Mouse (Mus musculus): Measurements from ENCODE around the gene Fbxo36. TPM values are rescaled to one million over a fixed set of nuclear protein-coding genes. Genes with fewer than 3 reads are reported as not detected.
A peak's percentile ranks its signal among the peaks of the same experiment; 100 is the strongest.

Fbxo36 gene
- polyA plus RNA-seq, 1 experiment from 2014 or later: 9.8 TPM

DNA sequence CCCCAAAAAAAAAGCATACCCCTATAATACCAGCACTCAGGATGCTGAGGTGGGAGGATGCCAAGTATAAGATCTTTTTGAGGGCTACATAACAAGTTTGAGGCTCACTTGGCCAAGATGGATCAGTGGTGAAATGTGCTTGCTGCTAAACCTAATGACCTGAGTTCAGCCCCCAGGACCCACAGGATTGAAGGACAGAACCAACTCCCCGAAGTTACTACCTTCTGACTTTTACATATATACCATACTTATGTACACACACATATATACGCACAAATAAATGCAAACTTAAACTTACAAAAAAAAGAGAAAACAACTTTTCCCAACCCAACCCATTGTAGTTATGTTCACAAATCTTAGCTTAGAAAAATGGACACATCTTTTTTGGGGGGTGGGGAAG, 3.7 kb downstream of the Fbxo36 start:
- H3K9me3 ChIP-seq (replicated peaks): no peaks in the 10 kb centered on the region

DNA sequence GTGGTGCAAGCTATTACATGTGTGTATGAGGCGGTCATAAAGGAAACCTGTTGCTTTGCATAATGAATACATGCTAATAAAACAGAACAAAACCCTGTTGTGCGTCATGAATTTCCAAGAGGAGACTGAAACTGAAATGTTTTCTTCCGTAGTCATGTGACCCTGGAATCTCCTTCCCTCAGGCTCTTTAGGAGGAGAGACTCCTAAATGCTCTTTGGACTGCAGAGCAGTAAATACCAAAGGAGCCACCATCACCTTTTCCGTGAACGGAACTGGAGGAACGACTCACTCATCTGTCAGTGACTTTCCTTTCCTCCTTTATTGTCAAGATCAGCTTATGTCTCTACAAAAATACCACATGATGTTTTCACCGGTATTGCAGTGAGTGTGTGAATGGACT, 8.1 kb downstream of the Fbxo36 start:
- H3K4me3 ChIP-seq: no peak overlapping the region
- H3K36me3 ChIP-seq: peaks cover 30% of the 10 kb centered on the region
- H3K9me3 ChIP-seq (replicated peaks): no peaks in the 10 kb centered on the region
- WGBS: 91% methylated on average over 7 of the region's 7 CpGs
- no peak overlapping the region for H3K27ac ChIP-seq (replicated peaks)
- no peak for DNase-seq (ENCODE audit: low spot score)
- H3K4me1 ChIP-seq: peaks cover 15% of the 10 kb centered on the region
- no peaks in the 10 kb centered on the region for H3K27me3 ChIP-seq (ENCODE audit: low read depth, poor library complexity, severe bottlenecking)

More for the DNA sequence above, 3.7 kb downstream of the Fbxo36 start:
- Histone ChIP-seq H3K4me1 (peaks cover 9% of the 10 kb centered on the region), H3K36me3 (peaks cover 22% of the 10 kb centered on the region), H3K27ac (replicated peaks) (no peak overlapping the region), H3K4me3 (no peak overlapping the region), H3K27me3 (ENCODE audit: low read depth, poor library complexity, severe bottlenecking) (no peaks in the 10 kb centered on the region)
- WGBS: 97% methylated on average over 2 of the region's 2 CpGs
- DNase-seq (ENCODE audit: low spot score): no peak

DNA sequence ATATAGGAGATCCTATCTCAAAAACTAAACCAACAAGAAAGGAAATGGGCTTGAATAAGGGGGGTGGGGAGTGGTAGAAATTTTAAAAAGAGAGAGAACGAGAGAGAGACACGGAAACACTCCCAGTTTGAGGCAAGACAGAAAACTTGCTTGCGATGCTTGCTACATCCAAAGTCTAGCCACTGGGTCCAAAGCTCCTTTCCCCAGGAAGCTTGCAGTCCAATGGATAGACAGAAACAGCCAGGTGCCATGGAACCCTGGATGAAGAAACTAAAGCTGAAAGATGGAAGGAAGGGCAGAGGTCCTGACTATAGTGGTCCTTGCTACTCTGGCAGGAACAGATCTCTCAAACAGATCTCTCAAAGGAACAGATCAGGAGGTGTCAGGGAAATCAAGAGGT, 8.7 kb downstream of the Fbxo36 start:
- H3K9me3 ChIP-seq (replicated peaks): no peaks in the 10 kb centered on the region
- H3K4me3 ChIP-seq: no peak overlapping the region
- DNase-seq (ENCODE audit: low spot score): no peak
- peaks cover 15% of the 10 kb centered on the region for H3K4me1 ChIP-seq
- H3K27ac ChIP-seq (replicated peaks): no peak overlapping the region
- H3K27me3 ChIP-seq (ENCODE audit: low read depth, poor library complexity, severe bottlenecking): no peaks in the 10 kb centered on the region
- WGBS: 93% methylated on average over 3 of the region's 3 CpGs
- H3K36me3 ChIP-seq: peaks cover 24% of the 10 kb centered on the region

DNA sequence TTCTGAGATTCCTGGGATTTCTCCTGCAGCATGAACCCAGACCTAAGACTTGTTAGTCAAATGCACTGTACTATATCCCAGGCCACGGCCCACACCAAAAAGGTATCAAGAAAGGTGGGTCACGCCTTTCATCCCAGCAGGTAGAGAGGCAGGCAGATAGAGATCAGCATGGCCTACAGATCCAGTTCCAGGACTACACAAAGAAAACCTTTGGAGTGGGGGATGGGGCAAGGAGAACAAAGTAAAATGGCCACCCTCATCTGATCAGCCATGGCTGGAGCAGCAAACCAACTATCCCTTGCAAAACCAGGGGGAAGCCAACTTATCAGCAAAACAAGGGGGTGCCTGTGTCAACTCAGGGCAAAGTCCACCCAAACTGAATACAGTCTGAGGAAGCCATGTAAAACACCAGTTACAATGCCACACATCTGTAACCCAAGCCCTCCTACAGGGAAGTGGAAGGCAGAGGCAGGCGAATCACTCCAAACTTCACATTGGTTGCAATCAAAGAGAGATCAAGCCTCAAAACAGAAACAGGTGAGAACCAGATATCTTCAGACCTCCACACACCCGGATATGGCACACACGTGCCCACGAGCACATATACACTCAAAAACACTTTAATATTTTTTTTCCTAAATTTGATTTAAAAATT, 9.3 kb downstream of the Fbxo36 start:
- Histone ChIP-seq H3K27ac (replicated peaks) (no peak overlapping the region), H3K4me3 (no peak overlapping the region), H3K27me3 (ENCODE audit: low read depth, poor library complexity, severe bottlenecking) (no peaks in the 10 kb centered on the region), H3K4me1 (peaks cover 15% of the 10 kb centered on the region), H3K9me3 (replicated peaks) (no peaks in the 10 kb centered on the region), H3K36me3 (peaks cover 23% of the 10 kb centered on the region)
- DNase-seq (ENCODE audit: low spot score): no peak
- WGBS: 95% methylated on average over 6 of the region's 6 CpGs

DNA sequence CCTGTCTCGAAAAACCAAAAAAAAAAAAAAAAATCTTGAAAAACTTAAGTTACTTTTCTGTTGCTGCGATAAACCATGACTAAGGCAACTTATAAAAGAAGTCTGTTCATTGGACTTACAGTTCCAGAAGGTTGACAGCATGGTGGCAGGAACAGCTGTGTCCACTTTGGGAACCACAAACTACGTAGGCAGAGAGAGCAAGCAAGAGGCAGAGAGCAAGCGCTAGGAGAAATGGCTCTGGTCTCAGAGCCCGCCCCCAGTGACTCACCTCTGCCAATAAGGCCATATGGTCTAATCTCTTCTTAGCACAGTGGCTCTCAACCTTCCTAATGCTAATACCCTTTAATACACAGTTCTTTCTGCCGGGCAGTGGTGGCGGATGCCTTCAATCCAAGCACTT, 10.2 kb downstream of the Fbxo36 start:
- Histone ChIP-seq H3K4me3 (no peak overlapping the region), H3K9me3 (replicated peaks) (no peaks in the 10 kb centered on the region), H3K27ac (replicated peaks) (no peak overlapping the region), H3K4me1 (peaks cover 15% of the 10 kb centered on the region), H3K36me3 (peaks cover 23% of the 10 kb centered on the region), H3K27me3 (ENCODE audit: low read depth, poor library complexity, severe bottlenecking) (no peaks in the 10 kb centered on the region)
- WGBS: 92% methylated on average over 7 of the region's 7 CpGs
- no peak for DNase-seq (ENCODE audit: low spot score)

DNA sequence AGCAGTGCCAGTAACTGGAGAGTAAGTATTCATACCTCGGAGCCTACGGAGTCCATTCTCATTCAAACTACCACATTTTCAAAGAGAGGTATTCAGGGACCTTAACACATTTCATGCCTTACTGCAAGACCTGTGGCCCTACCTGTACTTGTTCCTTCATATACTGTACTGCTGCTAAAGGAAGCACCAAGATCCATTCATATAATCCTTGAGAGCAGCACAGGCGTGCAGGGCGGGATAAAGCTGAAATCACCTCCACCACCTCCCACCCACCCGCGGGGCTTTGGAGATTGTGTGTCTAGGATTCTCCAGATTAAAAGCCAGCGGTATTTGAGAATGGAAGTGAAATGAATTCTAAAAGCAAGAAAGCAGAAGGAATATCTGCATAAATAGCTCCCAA, 10.8 kb downstream of the Fbxo36 start:
- Histone ChIP-seq H3K4me3 (no peak overlapping the region), H3K9me3 (replicated peaks) (no peaks in the 10 kb centered on the region), H3K4me1 (peaks cover 15% of the 10 kb centered on the region), H3K27ac (replicated peaks) (no peak overlapping the region), H3K27me3 (ENCODE audit: low read depth, poor library complexity, severe bottlenecking) (no peaks in the 10 kb centered on the region), H3K36me3 (peaks cover 23% of the 10 kb centered on the region)
- 93% methylated on average over 7 of the region's 7 CpGs for WGBS
- no peak for DNase-seq (ENCODE audit: low spot score)

DNA sequence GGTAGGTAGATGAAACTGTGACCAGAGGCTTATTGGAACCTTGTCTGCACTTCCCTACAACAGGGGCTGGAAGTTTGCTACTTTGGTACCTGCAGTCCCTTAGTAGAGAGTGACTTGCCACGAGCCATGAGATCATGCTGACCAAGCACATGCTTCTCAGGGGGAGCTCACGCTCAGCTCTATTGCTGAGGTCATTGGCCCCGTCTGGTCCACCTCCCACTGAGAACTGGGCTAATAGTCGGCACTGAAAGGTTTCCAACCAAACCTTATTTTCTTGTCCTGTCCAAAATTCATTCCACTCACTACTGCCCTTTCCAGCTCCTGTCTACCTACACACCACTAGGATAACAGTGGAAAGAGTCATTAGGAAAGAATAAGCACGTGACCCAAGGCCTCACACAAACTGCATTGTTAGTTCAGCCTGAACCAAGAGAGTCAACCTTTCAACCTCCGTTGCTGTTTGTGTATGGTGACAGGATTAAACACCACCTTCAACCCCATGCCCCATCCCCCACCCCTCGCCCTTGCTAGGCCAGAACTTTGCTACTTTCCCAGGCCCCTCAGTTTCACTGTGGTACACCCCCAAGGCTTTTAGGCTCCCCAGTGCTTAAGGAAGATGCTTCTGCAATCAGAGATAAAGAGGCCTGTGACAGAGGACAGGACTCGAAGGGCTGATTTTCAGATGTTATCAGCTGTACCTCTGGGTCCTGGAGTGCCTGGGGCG, 12.0 kb downstream of the Fbxo36 start:
- peaks cover 15% of the 10 kb centered on the region for H3K4me1 ChIP-seq
- 36% methylated on average over 9 of the region's 9 CpGs for WGBS
- H3K9me3 ChIP-seq (replicated peaks): no peaks in the 10 kb centered on the region
- no peak overlapping the region for H3K4me3 ChIP-seq
- H3K27me3 ChIP-seq (ENCODE audit: low read depth, poor library complexity, severe bottlenecking): no peaks in the 10 kb centered on the region
- DNase-seq (ENCODE audit: low spot score): peak; percentile 37
- peak overlapping the region; percentile 65; the same call in 1 of the 2 replicates for H3K27ac ChIP-seq (replicated peaks)
- H3K36me3 ChIP-seq: peaks cover 21% of the 10 kb centered on the region

DNA sequence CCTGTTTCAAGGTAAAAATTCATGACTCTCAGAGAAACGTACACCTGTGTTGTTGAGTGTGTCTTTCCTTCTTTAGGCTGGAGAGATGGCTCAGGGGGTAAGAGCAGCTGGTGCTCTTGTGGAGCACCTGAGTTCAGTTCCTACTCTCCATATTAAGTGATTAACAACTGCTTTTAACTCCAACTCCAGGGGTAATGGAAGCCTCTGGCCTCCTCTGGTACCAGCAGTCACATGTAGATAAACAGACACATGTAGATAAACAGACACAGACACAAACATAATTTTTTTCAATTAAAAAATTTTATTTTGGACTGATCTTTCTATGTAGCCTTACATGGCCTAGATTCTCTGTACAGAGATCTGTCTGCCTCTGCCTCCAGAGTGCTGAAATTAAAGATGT, 14.1 kb downstream of the Fbxo36 start:
- 78% methylated on average over 1 of the region's 1 CpGs for WGBS

DNA sequence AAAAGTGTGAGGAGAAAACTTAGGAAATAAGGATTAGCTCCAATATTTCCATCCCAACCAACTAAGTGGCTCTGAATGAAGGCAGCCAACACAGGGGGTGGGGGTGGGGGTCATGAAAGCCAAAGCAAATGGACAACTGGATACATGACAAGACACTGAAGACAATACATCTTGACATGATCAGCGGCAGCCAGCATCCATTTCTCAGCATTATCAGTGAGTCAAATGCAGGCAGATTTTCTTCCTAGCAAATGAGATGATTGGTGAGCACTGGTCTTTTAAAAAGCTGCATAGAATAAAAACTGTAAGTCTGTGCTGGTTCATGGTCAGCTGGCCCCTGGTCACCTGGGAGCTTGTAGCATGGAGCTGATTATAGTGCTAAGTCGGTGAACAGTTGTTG, 15.3 kb downstream of the Fbxo36 start:
- Histone ChIP-seq H3K9me3 (replicated peaks) (no peaks in the 10 kb centered on the region), H3K36me3 (no peaks in the 10 kb centered on the region; the same call in 1 of the 2 replicates), H3K27ac (replicated peaks) (no peak overlapping the region), H3K27me3 (ENCODE audit: low read depth, poor library complexity, severe bottlenecking) (no peaks in the 10 kb centered on the region), H3K4me3 (no peak overlapping the region), H3K4me1 (peaks cover 15% of the 10 kb centered on the region)
- no peak for DNase-seq (ENCODE audit: low spot score)
- 90% methylated on average over 2 of the region's 2 CpGs for WGBS

More for the DNA sequence above, 14.1 kb downstream of the Fbxo36 start:
- Histone ChIP-seq H3K27ac (replicated peaks) (no peak overlapping the region), H3K9me3 (replicated peaks) (no peaks in the 10 kb centered on the region), H3K27me3 (ENCODE audit: low read depth, poor library complexity, severe bottlenecking) (no peaks in the 10 kb centered on the region), H3K4me1 (peaks cover 15% of the 10 kb centered on the region), H3K36me3 (peaks cover 7% of the 10 kb centered on the region), H3K4me3 (no peak overlapping the region)
- DNase-seq (ENCODE audit: low spot score): no peak

DNA sequence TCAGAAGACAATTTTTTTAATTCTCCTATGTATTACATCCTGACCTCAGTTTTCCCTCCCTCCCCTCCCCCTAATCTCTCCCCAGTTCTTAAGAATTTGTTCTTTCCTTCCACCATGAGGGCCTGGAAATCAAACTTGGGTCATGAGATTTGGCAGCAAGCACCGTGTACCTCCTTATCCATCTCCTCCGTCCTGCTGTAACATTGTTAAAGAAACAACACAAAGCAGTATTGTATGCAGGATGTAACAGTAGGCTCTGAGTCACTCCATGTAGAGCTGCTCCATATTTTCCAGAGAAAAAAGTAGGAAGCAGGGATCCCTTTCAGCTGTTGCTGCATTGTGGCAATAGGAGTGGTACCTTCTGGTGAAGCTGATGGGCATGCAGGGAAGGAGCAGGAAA, 16.1 kb downstream of the Fbxo36 start:
- no peaks in the 10 kb centered on the region for H3K9me3 ChIP-seq (replicated peaks)
- H3K4me3 ChIP-seq: no peak overlapping the region
- DNase-seq (ENCODE audit: low spot score): no peak
- H3K27ac ChIP-seq (replicated peaks): no peak overlapping the region
- H3K36me3 ChIP-seq: no peaks in the 10 kb centered on the region
- 89% methylated on average over 2 of the region's 2 CpGs for WGBS
- H3K27me3 ChIP-seq (ENCODE audit: low read depth, poor library complexity, severe bottlenecking): no peaks in the 10 kb centered on the region
- peaks cover 15% of the 10 kb centered on the region for H3K4me1 ChIP-seq

DNA sequence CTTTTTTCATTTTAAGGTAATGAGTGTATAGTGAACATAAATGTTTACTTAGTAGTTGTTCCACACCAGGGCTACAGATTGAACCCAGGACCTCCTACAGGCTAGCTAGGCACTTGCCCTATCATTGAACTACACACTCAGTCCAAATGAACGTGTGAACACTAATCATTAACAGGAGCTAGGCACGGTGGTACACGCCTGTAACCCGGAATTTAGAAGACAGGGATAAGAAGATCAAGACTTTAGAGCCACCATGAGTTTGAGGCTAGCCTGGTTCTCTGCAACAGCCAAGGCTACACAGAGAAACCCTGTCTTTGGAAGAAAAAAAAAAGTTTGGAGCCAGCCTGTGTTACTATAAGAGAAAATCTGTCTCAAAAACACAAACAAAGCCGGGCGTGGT, 20.0 kb downstream of the Fbxo36 start:
- DNase-seq (ENCODE audit: low spot score): no peak
- H3K9me3 ChIP-seq (replicated peaks): no peaks in the 10 kb centered on the region
- H3K4me1 ChIP-seq: no peaks in the 10 kb centered on the region
- H3K27ac ChIP-seq (replicated peaks): no peak overlapping the region
- no peak overlapping the region for H3K4me3 ChIP-seq
- H3K36me3 ChIP-seq: no peaks in the 10 kb centered on the region
- no peaks in the 10 kb centered on the region for H3K27me3 ChIP-seq (ENCODE audit: low read depth, poor library complexity, severe bottlenecking)
- WGBS: 93% methylated on average over 6 of the region's 6 CpGs

DNA sequence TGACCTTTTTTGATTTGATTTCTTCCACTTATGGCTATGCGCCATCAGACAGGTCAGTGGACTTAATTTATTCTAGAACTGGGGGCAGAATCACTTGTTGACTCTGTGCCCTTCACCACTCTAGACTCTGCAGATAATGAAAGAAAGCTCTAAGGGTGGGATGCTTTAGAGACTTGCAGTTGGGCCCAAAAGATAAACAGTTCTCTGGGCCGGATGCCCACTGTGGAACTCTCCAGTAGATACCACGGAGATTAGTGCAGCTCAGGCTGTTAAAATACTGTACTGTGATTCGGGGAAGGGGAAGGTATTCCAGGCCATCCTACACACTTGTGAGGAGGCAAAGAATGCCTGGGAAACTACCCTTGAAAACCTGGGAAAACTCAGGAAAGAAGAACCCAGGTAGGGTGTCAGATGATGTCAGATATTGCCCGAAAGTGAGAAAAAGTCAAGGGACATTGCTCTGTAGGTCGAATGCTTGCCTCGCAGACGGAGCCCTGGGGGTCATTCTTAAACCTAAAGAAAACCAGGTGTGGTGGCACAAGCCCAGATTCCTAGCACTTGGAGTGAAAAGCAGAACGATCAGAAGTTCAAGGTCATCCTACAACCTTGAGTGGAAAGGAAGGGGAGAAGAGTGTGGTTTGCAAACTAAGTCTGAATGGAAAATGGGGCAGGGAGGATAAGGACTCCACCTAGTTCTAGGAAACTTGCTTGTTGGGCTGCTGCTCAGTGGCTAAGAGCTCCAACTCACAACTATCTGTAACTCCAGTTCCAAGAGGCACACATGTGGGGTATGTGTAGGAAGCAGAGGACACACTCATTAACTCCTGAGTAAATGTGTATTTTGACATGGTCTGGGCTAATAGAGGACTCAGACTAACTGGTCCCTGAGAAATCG, 21.0 kb downstream of the Fbxo36 start:
- WGBS: 87% methylated on average over 10 of the region's 10 CpGs
- H3K36me3 ChIP-seq: no peaks in the 10 kb centered on the region
- no peaks in the 10 kb centered on the region for H3K27me3 ChIP-seq (ENCODE audit: low read depth, poor library complexity, severe bottlenecking)
- H3K27ac ChIP-seq (replicated peaks): no peak overlapping the region
- H3K4me1 ChIP-seq: no peaks in the 10 kb centered on the region
- H3K9me3 ChIP-seq (replicated peaks): no peaks in the 10 kb centered on the region
- no peak for DNase-seq (ENCODE audit: low spot score)
- no peak overlapping the region for H3K4me3 ChIP-seq

DNA sequence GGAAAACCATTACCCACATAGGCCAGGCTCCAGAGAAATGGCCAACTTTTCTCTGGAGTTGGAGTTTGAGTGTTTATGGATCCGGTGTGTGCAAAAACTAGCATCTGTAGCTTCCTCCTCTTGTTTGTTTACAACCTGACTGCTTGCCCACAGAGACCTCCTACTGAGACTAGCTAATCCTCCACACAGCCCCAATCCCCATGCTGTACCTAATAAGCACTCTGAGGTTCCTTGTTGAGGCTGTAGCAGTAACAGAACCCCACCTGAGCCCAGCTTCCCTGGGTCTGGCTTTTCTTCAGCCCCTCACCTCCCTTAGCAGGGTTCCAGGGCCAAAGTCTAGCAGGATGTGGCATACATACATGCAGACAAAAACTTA, 21.6 kb downstream of the Fbxo36 start:
- DNase-seq (ENCODE audit: low spot score): no peak
- 71% methylated on average over 1 of the region's 1 CpGs for whole genome bisulfite sequencing
- no peaks in the 10 kb centered on the region for H3K9me3 ChIP-seq (replicated peaks)

More for the DNA sequence above, 21.6 kb downstream of the Fbxo36 start:
- Histone ChIP-seq H3K27ac (replicated peaks) (no peak overlapping the region), H3K4me3 (no peak overlapping the region), H3K36me3 (no peaks in the 10 kb centered on the region), H3K27me3 (ENCODE audit: low read depth, poor library complexity, severe bottlenecking) (no peaks in the 10 kb centered on the region), H3K4me1 (no peaks in the 10 kb centered on the region)

Data from midbrain, embryonic 10.5 days (tissue).